Mouse (Mus musculus) urinary bladder, postnatal 25 days (tissue): ENCODE measurements around the gene Gemin8.
A peak's percentile ranks its signal among the peaks of the same experiment; 100 is the strongest.

Source experiments
- DNase-seq: peaks from one replicate; pipeline ENCODE4 v3.0.0; 2022; ENCODE audit warnings: low spot score

Gene Gemin8

GRCm38 (mm10) chrX:166230515-166231267 is 60.4 kb downstream of the Gemin8 start:
- no peak for DNase-seq

GRCm38 (mm10) chrX:166236131-166236530 is 65.9 kb downstream of the Gemin8 start:
- DNase-seq: no peak

GRCm38 (mm10) chrX:166238831-166239460 is 68.7 kb downstream of the Gemin8 start, which contains the start of gene Gpm6b:
Gpm6b (plus strand) TSS chrX:166238911.
- peak; percentile 10 for DNase-seq

- DNase-seq: no peak
Observed at GRCm38 (mm10) chrX:166239520-166239919, 69.3 kb downstream of the Gemin8 start.
